Mouse (Mus musculus) T-helper 2 cell (primary cell): Measurements from ENCODE around the gene Gal3st4.

Experiments
- in situ Hi-C: fragments of 300-600 bp; cut with MboI, MseI; formaldehyde crosslinking; loops from one replicate; pipeline ENCODE4 v1.15.1; 2025; ENCODE audit warnings: high pct_unique_total_duplicates

Gal3st4 gene

DNA sequence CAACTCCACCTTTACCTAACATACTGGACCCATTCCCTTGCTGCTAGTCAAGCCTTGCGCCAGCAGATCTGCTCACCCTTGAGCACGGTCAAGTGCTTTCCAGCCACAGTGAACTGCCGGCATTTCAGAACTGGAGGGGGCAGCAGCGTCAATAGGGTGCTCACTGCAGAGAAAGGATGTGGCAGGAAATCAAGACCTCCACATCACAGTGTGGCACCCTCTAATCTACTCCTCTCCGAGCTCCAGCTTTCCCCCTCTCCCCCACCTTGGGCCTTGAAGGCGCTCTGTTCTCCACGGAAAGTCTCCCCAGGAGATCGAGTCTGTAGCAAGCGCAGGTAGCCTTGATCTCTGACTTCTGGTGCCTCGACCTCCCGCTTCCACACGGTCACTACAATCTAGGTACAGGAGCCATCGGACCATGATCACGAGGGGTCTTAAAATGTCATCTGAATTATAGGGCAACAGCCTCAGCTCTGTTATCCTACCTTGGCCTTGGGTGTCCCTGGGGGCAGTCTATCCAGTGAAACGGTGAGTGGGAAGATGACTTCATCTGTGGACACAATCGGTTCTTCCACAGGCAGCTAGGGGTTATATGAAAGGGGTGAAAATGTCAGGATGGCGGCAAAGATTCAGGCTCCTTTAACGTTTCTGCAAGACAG lies 9.9 kb downstream of the Gal3st4 start:
- in situ Hi-C loops = no loop called here

- in situ Hi-C loops = no loop called here
Measured at GRCm38 (mm10) chr5:138262001-138262400, 10.6 kb downstream of the Gal3st4 start.

GRCm38 (mm10) chr5:138260834-138261233 lies 11.8 kb downstream of the Gal3st4 start:
- in situ Hi-C loops = no loop called here

- in situ Hi-C loops = no loop called here
Measured at GRCm38 (mm10) chr5:138260051-138260450, 12.6 kb downstream of the Gal3st4 start.

DNA sequence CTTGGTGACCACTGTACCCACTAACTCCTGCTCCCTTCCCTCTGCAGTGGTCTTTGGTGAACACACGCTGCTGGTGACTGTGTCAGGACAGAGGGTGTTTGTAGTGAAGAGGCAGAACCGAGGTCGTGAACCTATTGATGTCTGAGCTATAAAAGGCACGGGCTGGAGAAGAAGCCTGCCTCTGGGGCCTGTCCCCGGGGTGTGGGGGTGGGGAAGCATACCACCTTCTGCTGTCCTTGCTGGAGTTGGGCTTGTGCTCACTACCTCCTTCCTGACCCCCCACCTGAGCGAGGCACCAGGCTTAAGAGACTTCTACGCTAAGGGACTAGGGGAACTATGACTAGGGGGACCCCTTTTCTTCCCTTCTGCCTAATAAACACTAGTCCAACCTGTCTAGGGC lies 13.6 kb downstream of the Gal3st4 start:
- in situ Hi-C loops = no loop called here

GRCm38 (mm10) chr5:138258542-138258941 lies 14.1 kb downstream of the Gal3st4 start:
- in situ Hi-C loops = no loop called here

DNA sequence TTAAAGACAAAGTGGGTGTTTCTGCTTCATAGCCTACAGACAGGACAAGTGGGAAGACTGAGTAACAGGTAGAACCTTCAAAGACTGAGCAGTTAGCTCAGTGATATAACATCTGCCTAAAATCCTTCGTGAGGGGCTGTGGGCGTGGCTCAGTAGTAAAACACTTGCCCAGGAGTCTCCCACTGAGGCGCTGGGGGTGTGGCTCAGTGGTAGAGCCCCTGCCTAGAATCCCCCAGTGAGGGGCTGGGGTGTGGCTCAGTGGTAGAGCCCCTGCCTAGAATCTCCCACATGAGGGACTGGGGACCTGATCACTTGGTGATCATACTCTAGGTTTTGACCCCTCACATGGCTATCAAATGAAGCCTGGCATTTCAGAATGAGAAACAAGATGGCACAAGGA lies 14.6 kb downstream of the Gal3st4 start:
- in situ Hi-C loops = no loop called here

GRCm38 (mm10) chr5:138257585-138257978 lies 15.1 kb downstream of the Gal3st4 start:
- in situ Hi-C loops = no loop called here

- in situ Hi-C loops = no loop called here
Measured at GRCm38 (mm10) chr5:138256966-138257584, 15.6 kb downstream of the Gal3st4 start.

- in situ Hi-C loops = no loop called here
Measured at GRCm38 (mm10) chr5:138256094-138256467, 16.6 kb downstream of the Gal3st4 start.

GRCm38 (mm10) chr5:138255353-138256093 lies 17.1 kb downstream of the Gal3st4 start, which contains the start of gene Lamtor4:
TSS of gene Lamtor4 (plus strand) at chr5:138255482.
- in situ Hi-C loops = no loop called here

GRCm38 (mm10) chr5:138253061-138253460 lies 19.6 kb downstream of the Gal3st4 start:
- in situ Hi-C loops = loop anchor here (5.0 kb wide), 1 partner anchor 86 kb away; no protein-coding TSS in a partner anchor

GRCm38 (mm10) chr5:138251144-138251543 lies 21.5 kb downstream of the Gal3st4 start:
- in situ Hi-C loops = loop anchor here (5.0 kb wide), 1 partner anchor 84 kb away; no protein-coding TSS in a partner anchor

DNA sequence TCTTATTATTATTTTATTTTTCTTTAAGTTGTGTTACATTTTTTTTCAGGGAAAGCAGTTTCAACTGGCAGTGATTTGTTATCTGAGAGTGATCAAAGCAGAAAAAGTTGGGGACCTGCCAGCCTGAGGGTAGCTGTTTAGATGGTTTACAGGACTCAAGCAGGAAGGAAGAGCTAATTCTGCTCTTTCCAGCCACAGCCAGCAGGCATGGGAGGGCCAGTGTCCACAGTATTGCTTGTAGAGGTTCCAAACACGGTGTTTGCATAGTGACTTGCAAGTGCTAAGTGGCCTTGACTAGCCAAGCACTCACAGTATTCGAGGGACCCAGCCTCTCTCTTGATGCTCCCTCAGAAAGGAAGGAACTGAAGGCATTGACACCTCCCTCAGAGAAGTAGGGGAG lies 31.1 kb downstream of the Gal3st4 start:
- in situ Hi-C loops = no loop called here

DNA sequence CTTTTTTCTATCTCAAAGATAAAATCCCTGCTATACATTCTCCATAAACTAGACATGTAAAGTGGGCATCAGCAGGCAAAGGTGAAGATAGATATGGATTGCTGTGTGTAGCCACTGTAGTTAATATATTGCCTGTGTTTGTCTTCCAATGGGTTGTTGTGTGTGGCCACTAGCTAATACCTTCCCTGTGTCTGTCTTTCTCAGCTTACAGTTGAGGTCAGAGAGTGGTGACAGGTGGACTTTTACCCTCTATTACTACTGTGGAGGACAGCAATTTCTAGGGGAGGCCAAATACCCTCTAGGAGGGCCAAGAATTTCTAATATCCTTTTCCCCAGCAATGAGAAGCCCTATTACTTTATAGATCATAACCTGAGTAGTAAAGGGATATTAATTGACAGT lies 38.4 kb downstream of the Gal3st4 start:
- in situ Hi-C loops = loop anchor here (10.0 kb wide), 1 partner anchor 1439 kb away; no protein-coding TSS in a partner anchor

DNA sequence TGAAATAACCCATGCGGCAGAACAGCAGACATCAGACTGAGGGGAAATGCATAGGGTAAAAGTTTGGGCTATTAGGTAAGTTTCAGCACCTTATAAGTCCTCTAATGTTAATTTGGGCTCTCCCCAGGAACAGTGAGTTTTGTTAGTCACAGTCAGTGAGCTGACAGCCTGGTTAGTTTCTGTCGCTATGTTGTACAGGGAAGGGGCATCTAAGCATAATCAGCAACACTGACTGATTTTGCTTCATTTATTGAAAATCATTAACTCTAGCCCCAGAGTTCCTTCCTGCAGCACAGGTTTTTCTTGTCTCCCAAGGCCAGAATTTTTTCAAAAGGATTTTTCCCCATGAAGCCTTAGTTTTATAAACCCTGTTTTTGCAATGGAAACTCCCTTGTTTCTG lies 38.9 kb downstream of the Gal3st4 start:
- in situ Hi-C loops = loop anchor here (10.0 kb wide), 1 partner anchor 1439 kb away; no protein-coding TSS in a partner anchor

DNA sequence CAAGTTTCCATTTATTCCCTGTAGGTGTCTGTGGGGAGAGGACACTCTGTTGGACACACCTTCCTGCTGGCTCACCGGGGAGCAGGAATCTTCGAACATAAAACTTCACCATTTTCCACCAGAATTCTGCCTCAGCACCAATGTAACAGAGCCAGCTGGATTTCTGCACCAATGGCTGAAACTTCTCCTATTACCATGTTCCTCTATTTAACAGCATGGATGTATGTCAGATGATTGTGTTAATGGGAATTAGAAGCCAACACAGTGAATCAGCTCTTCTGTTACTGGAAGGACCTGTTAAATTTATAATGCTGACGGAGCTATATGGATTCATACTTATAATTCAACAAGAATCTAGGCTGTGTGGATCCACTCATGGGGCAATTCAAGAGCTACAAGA lies 43.1 kb downstream of the Gal3st4 start:
- in situ Hi-C loops = loop anchor here (10.0 kb wide), 1 partner anchor 425 kb away; no protein-coding TSS in a partner anchor

- in situ Hi-C loops = loop anchor here (10.0 kb wide), 1 partner anchor 427 kb away; no protein-coding TSS in a partner anchor
Measured at GRCm38 (mm10) chr5:138228026-138228425, 44.6 kb downstream of the Gal3st4 start.

GRCm38 (mm10) chr5:138227367-138227766 lies 45.3 kb downstream of the Gal3st4 start:
- in situ Hi-C loops = loop anchor here (10.0 kb wide), 1 partner anchor 427 kb away; no protein-coding TSS in a partner anchor

- in situ Hi-C loops = loop anchor here (10.0 kb wide), 1 partner anchor 428 kb away; no protein-coding TSS in a partner anchor
Measured at GRCm38 (mm10) chr5:138226491-138226890, 46.1 kb downstream of the Gal3st4 start.

DNA sequence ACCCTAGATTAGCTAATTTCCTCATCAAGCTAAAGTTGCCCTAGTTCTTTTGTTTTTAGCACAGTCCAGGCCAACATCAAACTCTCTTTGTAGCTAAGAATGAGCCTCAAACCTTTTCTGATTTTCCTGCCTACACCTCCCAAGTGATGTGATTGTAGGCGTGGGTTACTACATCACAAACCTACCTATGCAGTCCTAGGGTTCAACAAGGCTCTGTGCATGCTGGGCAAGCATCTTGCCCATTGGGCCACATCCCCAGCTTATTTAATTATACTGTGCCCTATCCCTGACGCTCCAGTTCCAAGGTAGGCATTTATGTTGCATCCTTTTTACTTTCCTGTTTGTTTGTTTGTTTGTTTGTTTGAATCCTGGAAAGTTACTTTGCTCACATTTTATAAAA lies 46.9 kb downstream of the Gal3st4 start, which contains the start of gene Nxpe5:
Gene Nxpe5, plus strand, starts transcription at position 199 of the 400 bp plus-strand sequence.
- in situ Hi-C loops = loop anchor here (10.0 kb wide), 1 partner anchor 429 kb away; no protein-coding TSS in a partner anchor

- in situ Hi-C loops = loop anchor here (10.0 kb wide), 1 partner anchor 432 kb away; no protein-coding TSS in a partner anchor
Measured at GRCm38 (mm10) chr5:138223287-138223686, 49.4 kb downstream of the Gal3st4 start.
